Mouse (Mus musculus) kidney, adult 2 months (tissue): ENCODE measurements around the gene Exd2. TPM values are rescaled to one million over a fixed set of nuclear protein-coding genes. Genes with fewer than 3 reads are reported as not detected.

Source experiments
- DNase-seq: peaks from one replicate; pipeline ENCODE4 v3.0.0; 2021
- H3K27ac ChIP-seq: fragments of 200-500 bp; 2 replicates; pipeline ENCODE4 v1.5.1; 2012; ENCODE audit warnings: low read depth, low read length, control low read depth, inconsistent platforms; ENCODE audit not compliant: insufficient read depth
- H3K27me3 ChIP-seq: fragments of 200-500 bp; replicated peaks from 2 replicates; pipeline ENCODE4 v1.6.1; 2012; ENCODE audit warnings: mild to moderate bottlenecking, moderate library complexity, low read length, inconsistent platforms; ENCODE audit not compliant: control insufficient read depth, insufficient read depth
- H3K36me3 ChIP-seq: fragments of 200-500 bp; 2 replicates; pipeline ENCODE4 v1.6.1; 2012; ENCODE audit warnings: mild to moderate bottlenecking, moderate library complexity, low read length, inconsistent platforms; ENCODE audit not compliant: control insufficient read depth, insufficient read depth
- H3K4me1 ChIP-seq: fragments of 200-500 bp; 2 replicates; pipeline ENCODE4 v1.6.1; 2011; ENCODE audit warnings: low read length; ENCODE audit not compliant: control insufficient read depth, insufficient read depth
- H3K4me3 ChIP-seq: fragments of 200-500 bp; 2 replicates; pipeline ENCODE4 v1.5.1; 2011; ENCODE audit warnings: mild to moderate bottlenecking, low read depth, low read length, control low read depth; ENCODE audit not compliant: insufficient read depth
- CTCF ChIP-seq: fragments of 200-500 bp; conservative IDR thresholded peaks from 2 replicates; pipeline ENCODE4 v1.5.1; 2011; ENCODE audit warnings: low read depth, mild to moderate bottlenecking, control low read depth, low read length, moderate library complexity, mixed read lengths; ENCODE audit not compliant: insufficient read depth, insufficient read length
- POLR2A ChIP-seq: fragments of 200-500 bp; IDR thresholded peaks from one replicate; pipeline ENCODE4 v1.6.1; 2011; ENCODE audit warnings: low read depth, low read length, control low read depth
- WGBS: fragments of 180-500 bp; shearing (Covaris S2); methylation state at CpG from one replicate; pipeline ENCODE4 v1.1.7; 2018; 5-methylcytosine and 5-hydroxymethylcytosine counted together
- polyA plus RNA-seq: library from polyadenylated mRNA; depleted of rRNA; stranded (reverse); fragments of >200 nt; gene quantifications from 2 replicates; pipeline ENCODE4 v1.2.3, GENCODE M21; 2012; rRNA removed

Gene Exd2
- 12.1 and 13.5 TPM in 2 replicates for polyA plus RNA-seq

DNA sequence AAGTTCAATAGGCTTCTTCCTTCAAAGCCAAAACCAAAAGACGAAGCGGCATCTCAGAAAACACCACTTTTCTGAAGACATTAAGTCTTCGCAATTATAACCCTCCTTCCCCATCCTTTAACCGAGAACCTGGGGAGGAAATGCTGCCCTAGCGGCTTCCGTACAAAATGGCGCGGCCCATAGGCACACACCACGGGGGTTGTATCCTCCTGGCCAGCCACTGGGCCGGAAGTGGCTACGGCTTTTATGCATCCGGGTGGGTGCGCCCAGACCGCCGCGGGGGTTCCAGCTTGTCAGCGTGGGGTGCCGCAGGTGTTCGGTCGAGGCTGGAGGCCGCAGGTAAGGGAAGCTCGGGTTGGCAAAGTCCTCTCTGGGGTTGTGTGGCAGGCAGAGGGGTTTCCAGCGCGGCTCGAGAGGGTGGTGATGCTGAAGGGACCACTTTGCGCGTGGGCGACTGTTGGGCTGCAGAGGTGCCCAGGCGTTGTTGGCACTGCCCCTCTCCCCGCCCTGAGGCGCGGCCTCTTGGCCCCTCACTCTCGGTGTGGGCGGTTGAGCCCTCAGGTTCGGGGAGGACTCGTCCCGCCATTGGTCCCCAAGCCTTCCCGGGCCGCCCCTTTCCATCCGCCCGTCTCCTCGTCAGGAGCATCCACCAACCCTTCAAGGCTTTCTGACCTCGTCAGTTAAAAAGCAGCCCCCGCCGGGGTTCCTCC is at the start of gene Exd2:
Exd2 (plus strand) TSS at position 154 of the 710 bp plus-strand sequence.
- WGBS, result under 1% methylated on average over 43 of the region's 45 CpGs
- peak within 1 kb of the TSS; percentile 9; the same call in 1 of the 2 replicates for H3K27ac ChIP-seq
- no peaks in the 10 kb centered on the region for H3K4me1 ChIP-seq
- TF ChIP-seq CTCF, result no peak
- no peak for TF ChIP-seq POLR2A
- DNase-seq, result peak; percentile 95
- peak within 1 kb of the TSS; percentile 69 for H3K4me3 ChIP-seq
- H3K36me3 ChIP-seq, result no peaks in the 10 kb centered on the region
- no peaks in the 10 kb centered on the region for H3K27me3 ChIP-seq

DNA sequence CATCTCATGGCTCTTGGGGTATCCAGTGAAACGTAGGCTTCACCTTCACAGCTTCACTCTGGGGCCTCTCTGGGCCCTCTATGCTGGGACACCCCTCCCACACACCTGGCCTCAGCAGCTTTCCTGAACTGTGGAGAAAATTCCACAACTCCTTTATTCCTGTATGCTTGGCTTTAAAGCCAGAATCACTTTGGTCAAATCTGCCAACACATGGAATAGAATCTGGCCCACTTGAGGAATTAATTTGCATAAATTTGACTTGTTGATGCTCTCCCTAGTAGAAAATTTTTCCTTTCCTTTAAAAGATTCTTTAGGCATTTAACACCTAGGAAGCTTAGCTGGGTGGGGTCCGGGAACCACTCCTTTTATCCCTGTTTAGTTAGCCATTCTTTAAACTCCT is 47.8 kb upstream of the Exd2 start:
- H3K4me3 ChIP-seq, result no peak overlapping the region
- no peaks in the 10 kb centered on the region for H3K27me3 ChIP-seq
- TF ChIP-seq CTCF (no peak), POLR2A (no peak)
- no peak for DNase-seq
- no peak overlapping the region for H3K27ac ChIP-seq
- 92% methylated on average over 2 of the region's 2 CpGs for WGBS
- no peaks in the 10 kb centered on the region for H3K4me1 ChIP-seq
- H3K36me3 ChIP-seq, result 0 out of 2 replicates have a peak, but pooled peaks cover 1% of the 10 kb centered on the region

DNA sequence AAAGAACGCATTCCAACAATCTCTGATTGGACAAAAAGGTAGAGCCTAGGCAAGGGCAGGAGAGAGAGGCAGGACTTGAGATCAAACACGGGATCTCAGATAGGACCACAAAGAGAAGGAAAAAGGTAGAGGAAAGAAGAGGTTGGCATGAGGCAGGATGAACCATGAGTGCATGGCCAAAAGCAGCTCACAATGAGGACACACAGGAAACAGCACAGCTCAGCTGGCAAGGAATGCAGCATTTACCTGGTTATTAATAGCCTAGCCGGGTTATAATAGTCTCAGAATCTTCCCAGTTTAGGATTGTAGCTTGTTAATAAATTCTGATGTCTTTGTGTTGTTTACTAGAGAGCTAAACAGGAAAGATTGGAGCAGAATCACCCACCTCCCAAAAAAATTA is 35.2 kb upstream of the Exd2 start:
- no peak for DNase-seq
- Histone ChIP-seq H3K4me1 (no peaks in the 10 kb centered on the region), H3K4me3 (no peak overlapping the region), H3K36me3 (no peaks in the 10 kb centered on the region; the same call in 1 of the 2 replicates), H3K27me3 (no peaks in the 10 kb centered on the region), H3K27ac (no peak overlapping the region)
- TF ChIP-seq POLR2A (no peak), CTCF (no peak)
- 78% methylated on average over 3 of the region's 3 CpGs for WGBS

DNA sequence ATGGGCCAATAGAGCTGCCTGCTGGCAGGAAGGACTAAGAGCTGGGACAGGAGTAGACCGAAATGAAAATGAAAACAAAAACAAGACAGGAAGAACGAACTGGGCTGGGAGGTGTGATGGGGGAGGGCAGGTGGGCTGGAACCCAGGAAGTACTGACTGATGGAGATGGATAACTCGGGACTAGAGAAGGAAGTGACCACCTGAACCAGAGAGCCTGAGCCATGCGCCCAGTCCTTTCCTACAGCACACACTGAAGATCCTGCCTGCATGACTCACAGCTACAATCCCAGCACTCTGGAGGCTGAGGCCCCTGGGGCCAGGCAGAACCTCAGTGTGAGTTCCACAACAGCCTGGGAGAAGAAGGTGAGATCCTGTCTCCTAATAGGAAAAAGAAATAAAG is 29.6 kb upstream of the Exd2 start:
- TF ChIP-seq CTCF, result no peak
- no peak for TF ChIP-seq POLR2A
- Histone ChIP-seq H3K27ac (peak overlapping the region; percentile 3), H3K4me1 (no peaks in the 10 kb centered on the region; the same call in 1 of the 2 replicates), H3K4me3 (no peak overlapping the region), H3K36me3 (no peaks in the 10 kb centered on the region), H3K27me3 (no peaks in the 10 kb centered on the region)
- WGBS, result 45% methylated on average over 4 of the region's 4 CpGs
- peak; percentile 23 for DNase-seq

DNA sequence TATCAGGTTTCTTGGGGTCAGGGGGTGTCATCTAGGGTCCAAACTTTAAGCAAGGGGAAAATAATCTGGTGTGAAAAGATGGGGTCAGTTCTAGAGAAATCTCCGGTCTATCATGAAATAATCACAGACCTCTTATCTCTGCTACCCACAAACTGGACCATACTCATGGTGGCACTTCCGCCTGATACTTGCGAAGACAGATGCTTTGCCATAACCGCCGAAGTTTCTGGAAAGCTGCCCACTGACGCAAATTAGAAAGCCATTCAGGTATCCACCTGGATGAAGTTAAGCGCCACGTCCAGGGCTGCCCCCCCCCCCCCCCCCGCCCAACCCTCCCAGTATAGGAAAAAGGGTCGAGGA is 28.3 kb upstream of the Exd2 start:
- no peaks in the 10 kb centered on the region; the same call in 1 of the 2 replicates for H3K4me1 ChIP-seq
- H3K27me3 ChIP-seq, result no peaks in the 10 kb centered on the region
- no peaks in the 10 kb centered on the region for H3K36me3 ChIP-seq
- DNase-seq, result no peak
- under 1% methylated on average over 10 of the region's 10 CpGs for WGBS
- no peak for TF ChIP-seq CTCF
- no peak for TF ChIP-seq POLR2A
- H3K27ac ChIP-seq, result 0 out of 2 replicates have a peak overlapping the region, but pooled peaks have one; percentile 16
- H3K4me3 ChIP-seq, result peak overlapping the region; percentile 79

DNA sequence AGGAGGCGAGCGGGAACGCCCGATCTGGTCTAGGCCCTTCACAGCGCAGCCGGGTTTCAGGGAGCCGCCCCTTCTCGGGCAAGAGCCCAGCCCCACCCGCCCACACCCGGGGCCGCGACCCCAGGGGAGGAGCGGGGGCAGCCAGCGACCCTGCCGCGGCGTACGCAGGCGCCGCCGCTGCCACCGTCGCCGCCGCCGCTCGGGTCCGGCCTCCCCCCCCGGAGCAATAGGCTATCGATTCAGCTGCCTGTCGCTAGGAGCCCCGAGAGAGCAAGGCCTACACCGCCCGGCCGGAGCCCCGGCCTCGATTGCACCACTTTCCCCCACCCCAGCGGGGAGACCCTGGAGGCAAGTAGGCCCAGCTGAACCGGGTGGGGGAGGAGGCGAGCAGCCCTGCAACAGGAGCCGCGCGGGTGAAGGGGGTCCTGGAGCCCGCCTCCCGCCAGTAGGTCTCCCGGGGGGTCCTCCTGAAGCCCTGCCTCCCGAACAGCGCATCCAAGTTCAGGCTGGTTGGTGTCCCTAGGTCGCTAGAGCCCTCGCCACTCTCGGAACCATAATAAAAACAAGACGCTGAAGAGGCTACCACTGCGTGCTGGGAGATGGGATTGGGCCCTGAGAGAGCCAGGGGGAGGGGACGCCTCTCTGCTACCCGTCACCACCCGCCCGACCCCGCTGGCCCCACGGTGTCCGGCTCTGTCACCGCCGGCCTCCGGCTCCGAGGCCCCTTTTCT is 27.8 kb upstream of the Exd2 start:
- no peaks in the 10 kb centered on the region for H3K27me3 ChIP-seq
- TF ChIP-seq CTCF (no peak), POLR2A (no peak)
- DNase-seq, result peak; percentile 71
- H3K27ac ChIP-seq, result peak overlapping the region; percentile 73
- no peaks in the 10 kb centered on the region; the same call in 1 of the 2 replicates for H3K4me1 ChIP-seq
- under 1% methylated on average over 62 of the region's 64 CpGs for WGBS
- H3K36me3 ChIP-seq, result no peaks in the 10 kb centered on the region
- peak overlapping the region; percentile 79 for H3K4me3 ChIP-seq

DNA sequence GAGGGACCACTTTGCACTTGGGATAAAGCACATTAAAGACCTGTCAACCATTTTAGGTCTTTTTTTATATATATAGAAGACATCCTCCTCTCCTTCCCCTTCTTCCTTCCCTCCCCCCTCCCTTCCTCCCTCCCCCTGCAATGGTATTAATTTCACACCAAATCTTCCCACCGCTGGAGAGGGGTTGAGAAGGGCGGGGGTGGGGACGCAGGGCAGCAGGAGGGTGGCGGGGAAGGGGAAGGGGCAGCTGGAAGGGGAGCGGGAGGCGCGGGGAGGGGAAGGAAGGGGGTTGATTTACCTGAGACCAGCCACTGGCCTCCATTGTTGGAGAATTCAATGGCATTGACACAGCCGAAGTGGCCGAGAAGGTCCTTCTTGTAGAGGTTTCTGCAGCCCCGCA is 27.0 kb upstream of the Exd2 start:
- Histone ChIP-seq H3K4me1 (no peaks in the 10 kb centered on the region; the same call in 1 of the 2 replicates), H3K27ac (peak overlapping the region; percentile 79), H3K4me3 (peak overlapping the region; percentile 79), H3K36me3 (no peaks in the 10 kb centered on the region), H3K27me3 (no peaks in the 10 kb centered on the region)
- WGBS, result 0% methylated on average over 6 of the region's 10 CpGs
- TF ChIP-seq POLR2A, result no peak
- TF ChIP-seq CTCF, result no peak
- DNase-seq, result no peak
